Mouse (Mus musculus) ovary, adult 18-20 months (tissue): ENCODE measurements around the gene Rassf1.
A peak's percentile ranks its signal among the peaks of the same experiment; 100 is the strongest.

Experiments used
- DNase-seq: peaks from one replicate; pipeline ENCODE4 v3.0.0; 2022; ENCODE audit warnings: low spot score, mixed read lengths

Rassf1 gene

DNA sequence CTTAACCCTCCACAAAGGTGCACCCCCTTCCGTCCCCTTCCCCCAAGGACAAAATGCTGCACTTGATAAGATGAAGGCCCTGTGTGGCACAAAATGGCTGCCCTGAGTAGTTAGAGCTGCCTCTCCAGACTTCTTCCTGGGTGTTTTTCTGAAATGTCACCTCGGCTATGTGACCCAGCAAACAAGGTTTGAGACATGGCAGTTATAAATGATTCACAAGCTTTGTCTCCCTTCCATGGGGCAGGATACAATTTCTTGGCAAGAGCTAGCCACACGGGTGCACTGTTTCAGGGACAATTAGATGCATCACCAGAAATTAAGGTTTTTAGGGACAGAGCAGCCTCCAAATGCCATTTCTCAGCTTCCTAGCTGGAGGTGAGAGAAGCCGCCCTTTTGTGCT lies 10.9 kb upstream of the Rassf1 start:
- no peak for DNase-seq

GRCm38 (mm10) chr9:107541005-107541404 lies 10.3 kb upstream of the Rassf1 start:
- DNase-seq, result no peak

- peak; percentile 90 for DNase-seq
These were observed 9.6 kb upstream of the Rassf1 start, which contains the start of the genes Cyb561d2 and Nprl2 for GRCm38 (mm10) chr9:107541474-107542351. Cyb561d2 (minus strand) TSS chr9:107542193. Nprl2 (plus strand) TSS chr9:107542226.

GRCm38 (mm10) chr9:107542352-107542686 lies 9.0 kb upstream of the Rassf1 start:
- no peak for DNase-seq

DNA sequence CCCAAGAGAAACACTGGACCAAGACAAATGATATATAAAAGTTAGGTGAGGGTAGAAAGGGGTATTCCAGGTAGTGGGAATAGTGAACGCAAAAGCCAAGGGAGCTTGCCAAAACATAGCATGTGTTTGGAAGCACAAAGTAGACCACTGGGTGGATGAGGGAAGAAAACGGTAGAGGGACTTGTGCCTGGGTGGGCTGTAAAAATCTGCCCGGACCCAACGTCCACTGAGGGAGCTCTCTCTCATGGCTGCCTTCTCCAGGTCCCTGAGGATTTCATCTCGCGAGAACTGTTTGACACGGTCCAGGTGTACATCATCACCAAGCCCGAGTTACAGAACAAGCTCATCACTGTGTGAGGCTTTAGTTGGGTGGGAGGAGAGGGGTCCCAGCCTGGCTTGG lies 8.6 kb upstream of the Rassf1 start:
- no peak for DNase-seq

DNA sequence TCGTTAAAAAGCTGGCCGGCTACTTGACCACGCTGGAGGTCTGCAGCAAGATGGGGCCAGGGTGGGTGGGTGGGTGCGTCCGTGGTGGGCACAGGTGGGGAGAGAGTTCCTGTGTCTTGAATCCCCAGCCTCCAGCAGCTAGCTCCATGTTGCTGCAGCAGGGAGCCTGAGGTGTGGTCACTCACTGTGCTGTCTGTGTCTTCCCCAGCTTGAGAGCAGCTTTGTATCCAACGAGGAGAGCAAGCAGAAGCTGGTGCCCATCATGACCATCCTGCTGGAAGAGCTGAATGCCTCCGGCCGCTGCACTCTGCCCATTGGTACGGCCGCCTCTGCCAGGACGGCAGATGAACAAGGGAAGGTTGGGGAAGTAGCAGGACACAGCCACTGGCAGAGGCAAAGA lies 8.1 kb upstream of the Rassf1 start:
- no peak for DNase-seq

- no peak for DNase-seq
These were observed 7.1 kb upstream of the Rassf1 start for GRCm38 (mm10) chr9:107544196-107544700.

- DNase-seq, result no peak
These were observed 6.6 kb upstream of the Rassf1 start for GRCm38 (mm10) chr9:107544729-107545128.

DNA sequence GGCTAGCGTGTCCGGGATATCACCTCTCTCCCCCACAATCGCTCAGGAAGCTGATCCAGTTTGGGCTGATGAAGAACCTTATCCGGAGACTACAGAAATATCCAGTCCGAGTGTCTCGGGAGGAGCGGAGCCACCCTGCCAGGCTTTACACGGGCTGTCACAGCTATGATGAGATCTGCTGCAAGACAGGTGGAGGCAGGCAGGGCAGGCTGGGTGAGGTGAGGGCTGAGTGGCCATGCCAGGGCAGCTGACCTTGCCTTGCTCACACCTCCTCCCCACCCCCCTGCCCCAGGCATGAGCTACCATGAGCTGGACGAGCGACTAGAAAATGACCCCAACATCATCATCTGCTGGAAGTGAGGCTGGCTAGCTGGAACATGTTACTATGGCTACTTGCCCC lies 6.2 kb upstream of the Rassf1 start:
- DNase-seq, result no peak

DNA sequence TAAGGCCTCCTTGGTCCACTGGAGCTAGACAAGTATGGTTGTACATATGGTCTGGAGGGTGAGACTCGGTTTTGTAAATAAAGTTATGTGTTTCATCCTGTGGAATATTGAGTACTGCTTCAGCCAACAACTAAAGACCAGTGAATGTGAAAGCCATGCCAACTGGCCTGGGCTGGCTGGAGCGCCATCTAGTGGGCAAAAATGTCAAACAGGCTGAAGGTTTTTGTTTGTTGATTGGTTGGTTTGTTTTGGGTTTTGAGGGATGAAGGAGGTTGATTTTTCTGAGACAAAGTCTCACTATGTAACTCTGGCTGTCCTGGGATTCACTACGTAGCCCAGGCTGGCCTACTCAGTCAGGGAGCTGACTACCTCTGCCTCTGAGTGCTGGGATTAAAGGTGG lies 5.8 kb upstream of the Rassf1 start:
- DNase-seq, result no peak

DNA sequence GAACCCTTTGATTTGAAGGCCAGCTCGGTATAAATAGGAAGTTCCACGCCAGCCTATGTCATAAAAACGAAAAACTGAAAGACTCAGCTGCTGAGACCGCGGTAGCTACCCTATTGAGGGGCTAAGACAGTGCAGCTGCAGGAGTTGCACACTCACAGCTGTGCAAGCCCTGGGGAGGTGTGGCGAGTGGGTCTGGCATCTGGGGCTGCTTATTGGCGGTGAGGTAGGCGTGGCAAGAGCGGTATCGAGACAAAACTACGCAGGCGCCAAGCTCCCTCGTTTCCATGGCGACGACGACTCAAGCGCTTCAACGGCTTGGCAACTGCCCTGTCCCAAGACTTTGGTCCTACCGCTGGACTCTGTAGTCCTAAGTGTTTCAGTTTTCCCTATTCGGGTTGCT lies 4.3 kb upstream of the Rassf1 start, which contains the start of gene Zmynd10:
Gene Zmynd10 (plus strand): TSS at position 273 of the 400 bp plus-strand sequence.
- DNase-seq, result peak; percentile 89

- no peak for DNase-seq
These were observed 3.4 kb upstream of the Rassf1 start for GRCm38 (mm10) chr9:107547957-107548356.

- DNase-seq, result no peak
These were observed 2.5 kb upstream of the Rassf1 start for GRCm38 (mm10) chr9:107548820-107549219.

DNA sequence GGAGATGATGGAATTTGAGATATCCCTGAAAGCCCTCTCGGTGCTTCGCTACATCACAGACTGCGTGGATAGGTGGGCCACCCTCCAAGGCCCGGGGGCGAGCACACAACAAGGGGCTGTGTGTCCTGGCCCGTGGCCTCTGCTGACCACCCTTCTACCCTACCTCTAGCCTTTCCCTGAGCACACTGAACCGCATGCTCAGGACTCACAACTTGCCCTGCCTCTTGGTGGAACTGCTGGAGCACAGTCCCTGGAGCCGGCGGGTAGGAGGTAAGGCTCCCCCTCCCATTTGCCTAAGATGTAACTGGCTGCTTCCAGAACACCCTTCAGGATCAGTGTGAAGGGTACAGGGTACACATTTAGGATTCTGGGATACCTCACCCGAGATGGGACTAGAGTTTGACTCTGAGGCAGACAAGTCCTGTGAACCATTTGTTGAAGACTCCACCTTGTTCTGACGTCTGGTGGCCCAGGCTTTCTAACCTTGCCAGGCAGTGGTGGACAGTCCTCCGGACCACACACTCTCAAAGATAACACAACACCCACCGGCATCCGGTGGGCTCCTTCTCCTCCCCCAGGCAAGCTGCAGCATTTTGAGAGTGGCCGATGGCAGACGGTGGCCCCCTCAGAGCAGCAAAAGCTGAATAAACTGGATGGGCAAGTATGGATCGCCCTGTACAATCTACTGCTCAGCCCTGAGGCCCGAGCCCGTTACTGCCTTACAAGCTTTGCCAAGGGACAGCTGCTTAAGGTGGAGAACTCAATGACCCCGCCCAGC lies 1.9 kb upstream of the Rassf1 start:
- DNase-seq, result no peak

GRCm38 (mm10) chr9:107550491-107551116 lies 751 bp upstream of the Rassf1 start:
- no peak for DNase-seq

GRCm38 (mm10) chr9:107551890-107552355 lies 568 bp downstream of the Rassf1 start:
- no peak for DNase-seq

- no peak for DNase-seq
These were observed 1.5 kb downstream of the Rassf1 start for GRCm38 (mm10) chr9:107552690-107553393.

- DNase-seq, result no peak
These were observed 2.4 kb downstream of the Rassf1 start for GRCm38 (mm10) chr9:107553541-107554318.

- DNase-seq, result peak; percentile 94
These were observed 3.0 kb downstream of the Rassf1 start for GRCm38 (mm10) chr9:107554319-107554825.

DNA sequence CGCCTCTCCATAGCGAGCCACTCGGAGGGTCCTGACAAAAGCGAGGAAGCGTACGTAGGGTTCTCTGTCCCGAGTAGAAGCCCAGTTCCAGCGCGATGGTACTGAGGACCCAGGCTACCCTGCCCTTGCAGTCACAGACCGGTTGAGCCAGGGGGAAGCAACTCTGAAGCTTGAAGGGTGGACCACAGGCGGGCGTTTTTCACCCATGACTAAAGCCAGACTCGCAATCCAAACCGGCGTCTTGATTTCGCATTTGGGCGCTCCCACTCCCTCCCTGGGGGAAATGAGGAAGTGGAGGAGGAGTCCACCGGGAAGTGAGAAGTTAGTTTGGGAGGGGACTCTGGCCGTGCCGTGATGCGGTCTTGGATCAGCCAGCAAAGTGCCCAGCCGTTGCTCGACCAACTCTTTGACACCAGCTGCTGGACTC lies 3.7 kb downstream of the Rassf1 start:
- DNase-seq, result no peak

DNA sequence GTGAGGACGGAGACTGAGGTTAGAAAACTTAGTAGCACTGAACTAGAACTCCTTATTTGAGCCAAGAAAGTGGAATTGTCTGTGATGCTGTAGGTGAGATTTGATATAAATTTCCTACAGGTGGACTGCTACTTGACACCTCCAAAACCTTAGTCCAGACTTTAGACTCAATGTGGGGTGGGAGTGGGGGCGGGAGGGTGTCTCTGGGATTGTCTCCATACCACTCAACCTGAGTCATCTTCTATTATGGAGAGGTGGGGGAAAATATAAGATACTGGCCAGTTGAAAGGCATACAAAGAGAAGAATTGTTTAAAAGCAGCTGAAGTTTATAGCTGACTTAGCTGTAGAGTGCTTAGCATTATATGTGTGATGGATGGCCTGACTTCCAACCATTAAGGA lies 4.3 kb downstream of the Rassf1 start:
- no peak for DNase-seq
